Mouse (Mus musculus) mouse embryonic stem cell (cell line): Measurements from ENCODE around the gene Armh2.

Experiments used
- in situ Hi-C, 2 experiments: fragments of 300-500 bp; cut with MboI; formaldehyde crosslinking; loops; 1 replicate in 1 of 2; 3 replicates in 1 of 2; pipeline ENCODE4 v1.14.3; 2019 to 2020; ENCODE audit warnings: low sequenced_read_pairs in 2 of 2, low pct_unique_long_range_greater_than_20kb in 1 of 2, mixed read lengths in 1 of 2; ENCODE audit not compliant: unreplicated experiment in 1 of 2

Gene Armh2

DNA sequence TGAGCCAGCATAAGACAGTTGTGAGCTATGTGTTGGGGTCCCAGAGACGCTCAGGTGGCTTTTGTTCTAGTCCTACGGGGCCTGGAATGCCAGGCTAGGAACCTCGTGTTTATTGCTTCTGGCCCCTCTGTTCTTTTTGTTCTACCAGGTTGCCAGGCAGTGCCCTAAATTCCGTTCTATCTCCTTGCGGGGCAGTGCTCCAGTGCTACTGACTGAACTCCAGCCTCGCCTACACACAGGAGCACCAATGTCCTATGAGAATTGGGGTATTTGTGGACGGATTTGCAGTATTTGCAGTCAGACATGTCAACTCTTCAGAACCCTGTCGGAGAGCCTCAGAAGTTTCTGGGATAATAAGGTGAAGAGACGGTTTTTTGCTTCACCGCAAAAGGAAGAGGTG lies at the start of gene Armh2:
TSS of gene Armh2 (plus strand) at position 205 of the 400 bp plus-strand sequence.
- in situ Hi-C loops, result no loop called here

DNA sequence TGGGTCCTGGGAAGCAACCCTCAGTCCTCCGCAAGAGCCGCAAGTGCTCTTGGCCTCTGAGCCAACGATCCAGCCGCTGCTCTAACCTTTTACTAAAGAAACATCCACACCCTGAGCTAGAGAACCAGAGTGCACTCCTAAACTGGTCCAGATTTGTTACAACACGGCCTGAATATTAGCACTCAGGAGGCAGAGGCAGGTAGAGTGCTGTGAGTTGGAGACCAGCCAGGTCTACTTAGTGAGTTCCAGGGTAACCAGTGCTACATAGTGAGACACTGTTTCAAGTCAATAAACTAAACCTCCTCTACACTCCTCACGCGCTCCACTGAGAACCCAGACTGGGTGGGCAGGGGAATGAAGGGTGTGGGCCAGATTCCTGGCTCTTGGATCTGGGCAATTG lies 47.7 kb upstream of the Armh2 start:
- in situ Hi-C loops, result loop anchor here in 1 of 2 experiments (25.0 kb wide), 1 partner anchor 181 kb away; no protein-coding TSS in a partner anchor

DNA sequence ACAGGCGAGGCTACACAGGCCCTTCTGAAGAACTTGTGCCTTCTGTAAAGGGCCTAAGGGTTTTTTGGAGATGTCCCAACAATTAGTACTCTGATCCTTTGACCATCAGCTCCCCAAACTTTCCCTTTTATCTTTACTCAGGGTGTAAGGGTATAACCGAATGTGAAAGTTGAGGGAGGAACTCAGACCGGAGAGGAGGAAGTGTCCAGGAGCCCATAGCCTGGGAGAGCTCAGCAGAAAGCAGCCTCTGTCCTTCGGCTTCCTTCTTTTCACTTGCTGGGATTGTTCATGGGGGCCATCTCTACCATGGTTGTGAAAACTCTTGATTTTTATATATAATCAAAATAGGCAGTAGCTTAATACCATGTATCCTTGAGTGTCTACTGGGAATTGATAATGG lies 42.3 kb upstream of the Armh2 start:
- in situ Hi-C loops, result loop anchor here in 1 of 2 experiments (25.0 kb wide), 1 partner anchor 186 kb away; no protein-coding TSS in a partner anchor

DNA sequence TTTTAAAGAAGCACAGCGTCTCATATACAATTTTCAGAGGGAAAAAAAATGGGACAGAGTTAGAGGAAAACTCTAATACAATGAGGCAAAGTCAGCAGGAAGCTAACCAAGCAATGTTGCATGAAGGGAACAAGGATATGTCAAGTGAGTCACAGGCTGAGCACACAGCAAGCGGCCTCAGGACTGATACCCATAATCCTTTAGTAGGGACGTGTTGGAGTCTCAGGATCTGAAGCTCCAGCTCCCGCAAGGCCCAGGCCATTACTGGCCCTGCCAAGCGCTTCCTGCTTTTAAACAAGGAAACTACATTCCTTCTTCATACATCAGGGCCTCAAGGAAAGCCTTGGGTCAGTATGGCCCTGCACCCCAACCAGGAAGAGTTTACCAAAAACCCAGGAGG lies 38.9 kb upstream of the Armh2 start:
- in situ Hi-C loops, result no loop called here

DNA sequence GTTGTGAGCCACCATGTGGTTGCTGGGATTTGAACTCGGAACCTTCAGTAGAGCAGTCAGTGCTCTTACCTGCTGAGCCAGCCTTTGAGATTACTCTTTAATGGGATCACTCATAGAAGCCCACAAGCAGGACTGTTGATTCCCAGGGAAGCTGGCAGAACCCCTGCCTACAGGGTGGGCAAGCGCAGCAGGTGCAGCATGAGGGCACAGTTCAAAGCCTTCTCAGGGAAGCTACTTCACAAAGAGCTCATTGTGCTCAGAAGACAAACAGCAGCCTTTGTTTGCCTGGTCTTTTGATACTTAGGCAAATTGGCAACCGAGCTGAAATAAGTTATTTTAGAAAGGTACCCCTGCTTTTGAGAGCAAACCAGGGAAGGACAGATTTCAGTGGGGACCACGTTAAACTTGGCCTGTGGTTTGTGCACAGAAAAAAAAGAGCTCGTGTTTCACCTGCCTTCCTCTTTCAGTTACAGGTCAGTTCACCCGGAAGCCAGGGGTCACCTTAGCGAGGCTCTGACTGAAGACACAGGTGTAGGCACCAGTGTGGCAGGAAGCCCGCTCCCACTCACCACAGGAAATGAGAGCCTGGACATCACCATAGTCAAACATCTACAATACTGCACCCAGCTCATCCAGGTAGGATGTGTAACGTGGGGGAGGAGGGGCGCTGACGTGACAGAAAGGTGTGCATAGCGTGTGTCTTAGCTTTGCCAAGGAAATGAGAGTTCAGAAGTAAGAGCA lies 31.2 kb upstream of the Armh2 start:
- in situ Hi-C loops, result no loop called here

DNA sequence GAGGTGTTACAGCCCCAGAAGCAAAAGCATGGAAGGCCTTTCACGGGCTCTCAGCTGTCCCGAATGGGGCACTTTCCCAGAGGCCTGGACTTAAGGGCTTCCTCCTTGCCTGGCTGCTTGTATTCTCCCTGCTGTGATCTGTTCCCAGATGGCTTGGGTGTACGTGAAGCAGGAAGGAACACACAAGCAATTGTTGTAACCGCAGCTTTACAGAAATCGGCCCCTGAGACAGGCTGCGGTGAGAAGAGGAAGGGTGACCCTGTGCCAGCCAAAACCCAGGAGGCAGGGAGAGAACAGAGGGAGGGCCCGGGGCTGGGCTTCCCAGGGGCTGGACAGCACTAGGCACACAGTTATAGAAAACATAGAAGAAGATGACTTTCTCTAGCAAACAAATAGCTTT lies 30.1 kb upstream of the Armh2 start:
- in situ Hi-C loops, result no loop called here

DNA sequence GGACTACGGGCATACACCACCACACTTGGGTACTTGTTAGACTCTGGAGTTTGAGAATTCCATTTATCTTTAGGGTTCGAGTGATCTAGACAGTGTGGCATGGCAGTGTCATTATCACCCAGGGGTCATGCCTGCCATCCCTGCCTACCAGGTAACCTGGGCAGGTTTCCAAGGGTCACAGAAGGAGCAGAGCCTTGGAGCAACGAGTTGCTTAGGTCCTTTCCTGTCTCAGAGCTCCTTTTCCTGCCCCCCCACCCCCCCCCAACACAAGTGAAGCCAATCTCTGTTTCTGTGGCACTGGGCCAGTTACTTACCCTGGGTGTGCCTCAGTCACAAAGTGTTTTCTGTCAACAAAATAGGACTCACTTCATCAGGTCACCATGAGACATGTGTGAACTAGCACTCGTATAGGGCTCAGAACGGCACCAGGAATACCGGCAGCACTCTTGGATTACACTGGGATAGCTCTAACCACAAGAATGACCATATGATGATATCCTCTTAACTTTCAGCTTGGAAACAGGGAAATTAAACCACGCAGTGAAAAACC lies 28.4 kb upstream of the Armh2 start:
- in situ Hi-C loops, result no loop called here

DNA sequence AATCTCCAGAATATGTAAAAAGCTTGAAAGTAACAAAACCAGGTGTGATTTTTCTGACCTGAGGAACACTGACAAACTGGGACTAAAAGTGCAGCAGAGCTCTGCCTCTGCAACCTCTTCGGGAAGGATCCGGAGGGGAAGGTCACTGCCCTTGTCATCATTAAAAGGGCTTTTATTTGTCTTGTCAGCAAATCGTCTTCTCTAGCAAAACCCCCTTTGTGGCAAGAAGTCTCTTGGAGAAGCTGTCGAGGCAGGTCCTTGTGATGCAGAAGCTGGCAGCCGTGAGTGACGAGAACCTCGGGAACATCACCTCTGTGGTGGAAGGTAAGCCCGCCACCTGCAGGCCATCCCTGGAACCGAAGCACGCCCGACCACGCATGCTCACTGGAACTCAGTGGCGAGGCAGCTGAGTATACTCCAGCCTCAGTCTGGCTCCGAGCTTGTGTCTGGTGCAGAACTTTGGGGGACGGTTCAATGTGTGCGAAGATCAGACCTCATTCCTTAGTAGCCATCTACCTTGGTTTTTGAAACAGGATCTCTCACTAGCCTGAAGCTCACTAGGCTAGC lies 27.5 kb upstream of the Armh2 start:
- in situ Hi-C loops, result no loop called here

DNA sequence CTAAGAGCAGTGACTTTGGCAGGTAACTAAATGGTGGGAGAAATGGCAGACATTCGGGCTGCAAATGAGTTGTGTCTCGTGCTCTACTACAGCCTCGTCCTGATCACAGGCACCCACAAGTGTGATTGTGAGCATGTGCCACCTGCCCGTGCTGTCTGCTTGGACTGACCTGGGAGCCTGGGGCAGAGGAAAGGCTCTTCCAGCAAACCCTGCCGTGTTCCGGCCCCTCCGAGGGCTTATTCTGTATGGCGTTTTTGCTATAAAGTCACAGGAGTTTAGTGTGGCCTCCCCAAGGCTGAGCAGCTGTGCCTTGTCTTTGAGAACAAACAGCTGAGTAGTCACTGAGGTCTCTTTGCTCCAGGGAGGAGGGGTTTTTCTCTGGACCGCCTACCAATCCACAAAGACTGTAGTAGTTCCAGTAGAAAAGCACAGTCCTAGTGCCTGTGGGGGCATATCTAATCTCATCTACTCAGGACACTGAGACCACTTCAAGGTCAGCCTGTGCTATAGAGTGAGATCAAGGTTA lies 26.6 kb upstream of the Armh2 start:
- in situ Hi-C loops, result no loop called here

DNA sequence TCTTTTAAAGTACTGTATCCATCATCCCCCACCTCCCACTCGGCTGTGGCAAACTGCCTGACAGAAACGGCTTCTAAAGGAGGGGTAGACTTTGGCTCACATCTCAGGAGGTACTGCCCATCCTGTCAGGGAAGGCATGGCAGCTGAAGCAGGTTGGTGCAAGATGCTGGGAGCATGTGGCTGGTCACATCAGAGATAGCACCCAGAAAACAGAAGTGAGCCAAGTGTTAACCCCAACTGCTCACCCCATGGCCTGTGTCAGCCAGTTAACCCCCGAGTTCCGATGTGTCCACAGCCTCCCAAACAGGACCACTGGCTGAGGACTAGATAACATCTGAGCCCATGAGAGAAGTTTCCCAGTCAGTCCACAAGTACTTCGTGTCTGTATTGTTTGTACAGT lies 25.4 kb upstream of the Armh2 start:
- in situ Hi-C loops, result no loop called here

DNA sequence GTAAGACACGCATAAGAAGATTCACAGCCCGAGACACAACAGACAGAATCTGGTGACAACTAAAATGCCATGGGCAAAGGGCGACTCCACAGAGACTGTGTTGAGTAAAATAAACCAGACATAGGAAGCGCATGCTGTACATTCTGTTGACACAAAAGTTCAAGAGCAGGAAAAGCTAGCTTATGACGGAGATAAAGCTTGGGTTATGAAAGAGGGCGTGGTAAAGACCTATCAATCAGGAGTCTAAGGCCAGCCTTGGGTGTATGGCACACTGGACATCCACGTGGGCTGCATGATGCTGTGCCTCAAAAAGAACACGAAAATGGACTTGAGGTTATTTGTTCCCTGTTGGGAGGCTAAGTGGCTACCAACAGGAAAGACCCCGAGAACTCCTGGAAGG lies 24.6 kb upstream of the Armh2 start:
- in situ Hi-C loops, result no loop called here

DNA sequence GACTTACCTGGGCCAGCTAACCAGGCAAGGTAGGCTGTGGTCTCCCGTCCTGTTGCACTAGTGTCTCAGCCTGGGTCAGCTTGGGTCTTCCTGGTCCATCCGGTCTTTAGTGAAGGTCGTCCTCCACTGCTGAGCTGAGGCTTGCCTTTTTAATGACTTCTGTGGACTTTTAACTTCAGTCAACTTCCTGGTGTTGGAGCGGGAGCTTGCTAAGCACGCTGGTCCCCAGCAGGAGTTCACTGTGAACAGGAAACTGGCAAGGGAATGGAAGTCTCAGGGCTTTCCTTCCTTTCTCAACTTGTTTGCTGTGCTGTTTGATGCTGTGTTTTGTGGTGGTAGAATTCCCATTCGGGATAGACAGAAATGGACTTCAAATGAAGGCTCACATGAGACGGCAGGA lies 23.4 kb upstream of the Armh2 start:
- in situ Hi-C loops, result no loop called here

DNA sequence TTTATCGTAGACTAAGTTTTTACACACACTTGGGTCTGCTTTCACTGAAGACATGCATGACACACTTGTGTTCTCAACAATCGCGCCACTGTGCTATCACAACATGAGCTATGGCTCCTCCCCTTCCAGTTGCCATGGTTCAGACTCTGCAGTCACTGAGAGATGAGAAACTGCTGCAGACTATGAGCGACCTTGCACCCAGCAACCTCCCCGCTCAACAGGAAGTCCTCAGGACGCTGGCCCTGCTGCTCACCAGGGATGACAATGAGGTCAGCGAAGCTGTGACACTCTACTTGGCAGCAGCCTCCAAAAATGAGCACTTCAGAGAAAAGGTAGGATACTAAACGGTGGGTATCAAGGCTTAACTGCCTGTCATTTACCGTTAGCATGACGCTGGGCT lies 19.5 kb upstream of the Armh2 start:
- in situ Hi-C loops, result no loop called here

DNA sequence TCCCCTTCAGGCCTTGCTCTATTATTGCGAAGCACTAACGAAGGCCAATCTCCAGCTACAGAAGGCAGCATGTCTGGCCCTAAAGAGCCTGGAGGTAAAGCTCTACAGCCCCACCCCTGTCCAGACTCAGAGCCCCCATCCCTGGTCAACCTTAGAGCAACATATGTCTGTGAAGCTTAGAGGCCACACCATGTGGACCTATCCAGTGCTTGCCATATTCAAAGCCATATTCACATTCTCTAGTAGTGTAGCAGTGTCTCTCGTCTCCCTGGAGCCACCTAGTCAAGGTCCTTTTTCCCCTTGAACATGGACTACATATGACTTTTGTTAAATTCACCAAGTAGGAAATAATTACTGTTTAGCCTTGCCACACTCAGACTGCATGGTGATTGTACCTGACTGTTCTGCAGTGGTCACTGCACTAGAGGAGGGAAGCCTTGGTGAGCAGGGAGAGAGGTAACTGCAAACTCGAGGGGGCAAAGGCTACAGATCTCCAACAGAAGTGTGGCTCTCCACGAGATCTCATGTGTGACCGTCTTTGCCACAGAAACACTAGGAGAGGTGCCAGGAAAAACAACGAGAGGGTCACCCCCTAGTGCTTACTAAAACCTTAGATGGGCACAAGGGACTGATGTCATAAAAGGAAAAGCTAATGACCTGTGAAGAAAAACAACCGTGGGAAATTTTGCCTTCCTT lies 17.2 kb upstream of the Armh2 start:
- in situ Hi-C loops, result no loop called here

DNA sequence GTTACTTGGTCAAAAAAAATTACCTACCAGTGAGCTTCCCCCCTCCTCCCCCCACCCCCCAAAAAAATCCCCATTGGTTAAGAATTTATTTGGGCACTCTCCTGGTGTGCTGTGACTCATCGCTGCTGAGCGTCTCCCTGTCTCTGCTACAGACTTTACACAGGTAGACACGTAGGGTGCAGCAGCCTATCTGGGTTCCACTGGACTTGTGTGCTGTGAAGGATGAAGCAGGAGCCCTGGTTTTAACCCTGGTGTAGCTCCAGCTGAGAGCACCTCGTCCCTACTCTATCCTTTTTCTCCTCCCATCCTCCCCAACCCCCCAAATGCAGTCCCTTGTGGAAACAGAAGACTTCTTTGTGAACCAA lies 16.7 kb upstream of the Armh2 start:
- in situ Hi-C loops, result no loop called here

DNA sequence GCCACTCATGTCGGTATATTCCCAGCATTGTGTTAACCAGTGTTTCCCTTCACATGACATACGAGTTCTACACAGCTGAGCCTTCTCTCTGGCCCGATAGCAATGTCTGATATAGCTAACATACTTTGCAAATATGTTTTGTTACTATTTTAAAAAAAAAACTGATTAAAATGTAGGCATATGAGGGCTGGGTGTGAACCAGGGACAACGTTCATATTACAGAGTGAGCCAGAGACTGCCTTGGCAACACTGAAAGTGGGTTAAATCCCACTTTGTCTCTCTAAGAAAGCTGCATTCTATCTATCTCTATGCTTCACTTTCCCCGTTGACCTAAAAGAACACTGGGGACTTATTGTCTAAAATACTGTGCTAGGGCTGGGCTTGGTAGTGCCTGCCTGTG lies 11.9 kb upstream of the Armh2 start:
- in situ Hi-C loops, result no loop called here

DNA sequence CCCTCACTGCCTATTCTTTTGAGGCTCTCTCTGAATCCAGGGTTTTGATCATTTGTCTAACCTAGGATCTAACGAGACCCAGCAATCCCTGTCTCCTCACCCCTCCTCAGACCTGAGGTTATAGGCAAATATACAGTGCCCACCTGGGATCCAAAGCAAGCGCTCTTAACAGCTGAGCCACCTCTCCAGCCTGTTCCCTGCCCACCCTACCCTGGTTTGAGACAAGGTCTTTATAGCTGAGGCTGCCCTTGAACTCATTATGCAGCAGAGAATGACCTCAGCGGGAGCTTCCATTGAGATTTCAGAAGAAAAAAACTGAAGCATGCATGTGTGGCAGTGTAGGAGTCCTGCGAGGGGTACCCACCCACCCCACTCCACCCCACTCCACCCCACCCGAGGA lies 6.5 kb upstream of the Armh2 start:
- in situ Hi-C loops, result no loop called here

DNA sequence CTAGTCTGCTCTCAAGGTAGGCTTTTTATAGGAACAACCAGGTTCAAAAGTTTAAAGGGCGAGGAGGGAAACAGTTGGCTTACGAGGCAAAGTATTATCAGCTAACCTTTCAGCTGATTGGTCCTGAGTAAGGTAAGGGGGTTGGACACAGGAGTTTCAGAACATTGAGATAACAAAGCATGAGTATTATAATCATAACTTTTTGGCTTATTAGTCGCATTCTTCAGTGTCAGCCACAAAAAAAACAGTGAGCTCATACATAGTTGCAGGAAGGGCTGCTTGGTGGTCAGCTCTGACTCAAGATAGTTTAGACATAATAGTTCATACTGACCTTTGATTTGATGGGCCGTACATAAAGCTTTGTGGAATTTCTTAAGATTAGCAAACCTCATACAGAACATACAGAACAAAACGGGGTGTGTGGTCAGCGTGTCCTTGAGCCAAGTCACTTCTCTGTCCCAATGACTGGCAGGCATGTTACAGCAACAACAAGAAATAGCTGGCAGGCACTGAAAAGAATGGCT lies 5.4 kb upstream of the Armh2 start:
- in situ Hi-C loops, result no loop called here

DNA sequence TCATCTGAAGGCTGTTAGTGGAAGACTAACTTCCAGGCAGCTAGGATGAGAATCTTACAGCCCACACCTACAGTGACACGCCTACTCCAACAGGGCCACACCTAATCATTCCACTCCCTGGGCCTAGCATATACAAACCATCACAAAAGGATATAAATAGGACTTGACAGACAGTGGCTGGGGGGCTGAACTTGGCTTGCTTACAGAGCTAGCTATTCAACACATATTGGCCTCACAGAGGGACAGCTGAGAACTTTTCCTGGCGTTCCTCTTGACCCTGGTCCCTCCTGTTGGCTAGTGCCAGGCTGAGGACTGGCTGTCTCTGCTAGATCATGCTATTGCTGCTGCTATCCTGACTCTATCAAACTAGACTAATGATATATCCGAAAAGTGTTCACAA lies 6.8 kb downstream of the Armh2 start:
- in situ Hi-C loops, result no loop called here
